Mouse (Mus musculus): ENCODE data around the gene Atp6ap2. TPM values are rescaled to one million over a fixed set of nuclear protein-coding genes. Genes with fewer than 3 reads are reported as not detected.

Gene Atp6ap2
- 100 and 109 TPM in 2 replicates for polyA plus RNA-seq (2014; fragmentation: Nextera tagmentation; extraction: Ambion mirVana)

DNA sequence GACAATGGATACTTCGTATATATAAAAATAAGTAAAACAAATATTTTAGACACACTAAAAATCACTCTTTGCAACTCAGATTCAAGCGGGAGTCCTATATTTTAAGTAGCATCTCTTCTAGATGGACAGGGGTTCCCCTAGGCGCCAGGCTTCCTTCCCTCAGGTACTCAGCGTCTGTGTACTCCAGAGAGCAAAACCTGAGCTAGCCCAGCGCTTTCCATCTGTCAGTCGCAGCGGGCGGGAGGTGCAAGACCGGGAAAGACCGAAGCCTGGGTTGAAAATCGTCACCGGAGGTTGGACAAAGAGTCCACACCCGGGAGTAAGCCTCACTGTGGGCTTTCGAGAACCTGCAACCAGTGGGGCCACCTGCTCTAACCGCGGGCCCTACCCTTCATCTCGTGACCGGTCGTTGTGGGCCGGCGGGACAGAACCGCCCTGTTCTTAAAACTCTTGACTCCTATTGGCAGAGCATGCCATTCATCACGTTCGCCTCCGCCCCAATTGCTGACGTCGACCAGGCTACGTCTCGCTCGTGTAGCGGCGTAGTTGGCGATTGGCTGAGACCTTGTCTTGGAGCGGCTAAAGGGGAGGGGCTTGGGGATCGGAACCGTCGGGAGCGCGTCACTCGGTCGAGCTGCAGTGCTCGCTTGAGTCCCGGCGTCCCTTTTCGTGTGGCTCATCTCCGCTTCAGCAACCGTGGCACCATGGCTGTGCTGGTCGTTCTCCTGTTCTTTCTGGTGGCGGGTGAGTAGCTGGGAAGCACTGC is at the start of gene Atp6ap2:
Gene Atp6ap2, plus strand, starts transcription at position 610 of the 766 bp plus-strand sequence.
- no peaks in the 10 kb centered on the region for H3K27me3 ChIP-seq (ENCODE audit: control insufficient read depth, insufficient read depth, low read length)
- H3K4me1 ChIP-seq (replicated peaks; ENCODE audit: control insufficient read depth, insufficient read depth, low read length), result no peaks in the 10 kb centered on the region
- H3K27ac ChIP-seq (ENCODE audit: low read depth, low read length), result peak within 1 kb of the TSS; percentile 70
- peak within 1 kb of the TSS; percentile 77 for H3K9ac ChIP-seq (ENCODE audit: low read depth, low read length)
- DNase-seq (ENCODE audit: low spot score) (peak; percentile 90), ATAC-seq (ENCODE audit: low FRiP score) (peak; percentile 100)
- H3K9me3 ChIP-seq (ENCODE audit: control insufficient read depth, low read length), result no peaks in the 10 kb centered on the region
- WGBS, result 17% methylated on average over 48 of the region's 49 CpGs
- H3K36me3 ChIP-seq (ENCODE audit: control insufficient read depth, insufficient read depth, low read length), result no peaks in the 10 kb centered on the region
- H3K4me2 ChIP-seq (replicated peaks; ENCODE audit: low read depth, low read length), result peak within 1 kb of the TSS; percentile 42
- H3K4me3 ChIP-seq (ENCODE audit: low read depth, low read length), result peak within 1 kb of the TSS; percentile 68

DNA sequence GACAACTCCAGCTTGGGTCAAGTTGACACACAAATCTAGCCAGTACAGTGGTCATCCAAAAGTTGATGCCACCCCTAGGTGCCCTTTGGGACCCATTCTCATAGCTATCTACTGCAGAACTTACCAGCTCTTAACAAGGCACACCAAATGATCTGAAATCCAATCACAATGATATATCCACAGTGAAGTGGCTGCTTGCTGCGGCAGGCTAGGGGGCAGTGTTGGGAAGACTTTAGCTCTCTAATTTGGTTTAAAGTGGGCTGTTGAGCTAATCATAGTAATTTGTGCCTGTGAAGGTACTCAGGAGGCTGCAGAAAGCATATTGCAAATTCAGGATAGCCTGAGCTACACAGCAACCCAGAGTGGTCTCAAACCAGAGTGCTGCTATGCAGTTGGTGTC is 43.2 kb upstream of the Atp6ap2 start:
- no peak for DNase-seq (ENCODE audit: low spot score)
- Histone ChIP-seq H3K9me3 (ENCODE audit: control insufficient read depth, low read length) (no peaks in the 10 kb centered on the region), H3K4me2 (replicated peaks; ENCODE audit: low read depth, low read length) (no peak overlapping the region), H3K9ac (ENCODE audit: low read depth, low read length) (no peak overlapping the region), H3K4me1 (replicated peaks; ENCODE audit: control insufficient read depth, insufficient read depth, low read length) (no peaks in the 10 kb centered on the region), H3K27ac (ENCODE audit: low read depth, low read length) (no peak overlapping the region), H3K36me3 (ENCODE audit: control insufficient read depth, insufficient read depth, low read length) (no peaks in the 10 kb centered on the region), H3K27me3 (ENCODE audit: control insufficient read depth, insufficient read depth, low read length) (no peaks in the 10 kb centered on the region), H3K4me3 (ENCODE audit: low read depth, low read length) (no peak overlapping the region)
- 75% methylated on average over 1 of the region's 1 CpGs for whole genome bisulfite sequencing
- ATAC-seq (ENCODE audit: low FRiP score), result no peak

DNA sequence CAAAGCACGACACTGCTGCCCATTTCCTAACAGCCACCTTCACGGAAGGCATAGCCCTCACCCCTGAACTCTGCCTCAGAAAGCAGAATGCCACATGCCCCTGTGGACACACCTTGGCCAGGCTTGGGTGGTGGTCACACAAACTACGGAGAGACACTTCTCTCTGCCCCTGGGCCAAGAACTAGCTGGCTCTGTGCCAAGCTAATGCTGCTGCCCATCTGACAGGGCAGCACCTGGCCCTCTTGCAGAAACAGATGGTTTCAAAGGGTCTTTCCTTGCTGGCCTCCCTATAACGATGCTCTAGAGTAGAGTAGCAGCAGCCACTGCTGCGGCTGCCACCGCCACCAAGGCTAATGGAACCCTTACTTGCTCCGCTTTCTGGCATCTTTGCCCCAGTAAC is 30.5 kb upstream of the Atp6ap2 start:
- Histone ChIP-seq H3K27ac (ENCODE audit: low read depth, low read length) (no peak overlapping the region), H3K27me3 (ENCODE audit: control insufficient read depth, insufficient read depth, low read length) (no peaks in the 10 kb centered on the region), H3K4me1 (replicated peaks; ENCODE audit: control insufficient read depth, insufficient read depth, low read length) (no peaks in the 10 kb centered on the region), H3K36me3 (ENCODE audit: control insufficient read depth, insufficient read depth, low read length) (no peaks in the 10 kb centered on the region), H3K9me3 (ENCODE audit: control insufficient read depth, low read length) (no peaks in the 10 kb centered on the region), H3K4me2 (replicated peaks; ENCODE audit: low read depth, low read length) (no peak overlapping the region), H3K9ac (ENCODE audit: low read depth, low read length) (no peak overlapping the region), H3K4me3 (ENCODE audit: low read depth, low read length) (no peak overlapping the region)
- ATAC-seq (ENCODE audit: low FRiP score) (no peak), DNase-seq (ENCODE audit: low spot score) (no peak)
- WGBS, result 87% methylated on average over 7 of the region's 7 CpGs

DNA sequence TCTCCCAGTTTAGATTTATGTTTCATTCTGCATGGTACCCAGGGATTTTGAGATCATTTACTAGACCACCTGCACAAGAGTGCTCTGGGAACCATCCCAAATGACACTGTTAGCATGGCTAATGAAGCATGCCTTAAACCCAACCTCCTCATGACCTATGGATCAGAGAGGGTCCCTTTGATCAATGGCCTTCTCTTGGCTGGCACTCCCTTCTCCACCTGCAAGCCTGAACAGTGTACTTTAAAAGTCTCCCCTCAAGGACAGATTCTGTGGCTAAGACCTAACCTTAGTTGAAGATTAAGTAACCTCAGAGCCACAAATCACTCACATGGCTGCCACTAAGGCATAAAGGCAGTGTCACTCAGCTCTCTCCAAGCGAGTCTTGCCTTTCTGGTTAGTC is 16.2 kb upstream of the Atp6ap2 start:
- Histone ChIP-seq H3K4me1 (replicated peaks; ENCODE audit: control insufficient read depth, insufficient read depth, low read length) (no peaks in the 10 kb centered on the region), H3K9ac (ENCODE audit: low read depth, low read length) (no peak overlapping the region), H3K36me3 (ENCODE audit: control insufficient read depth, insufficient read depth, low read length) (no peaks in the 10 kb centered on the region), H3K4me3 (ENCODE audit: low read depth, low read length) (no peak overlapping the region), H3K9me3 (ENCODE audit: control insufficient read depth, low read length) (no peaks in the 10 kb centered on the region), H3K27me3 (ENCODE audit: control insufficient read depth, insufficient read depth, low read length) (no peaks in the 10 kb centered on the region), H3K27ac (ENCODE audit: low read depth, low read length) (no peak overlapping the region), H3K4me2 (replicated peaks; ENCODE audit: low read depth, low read length) (no peak overlapping the region)
- DNase-seq (ENCODE audit: low spot score) (no peak), ATAC-seq (ENCODE audit: low FRiP score) (no peak)
- 81% methylated on average over 1 of the region's 1 CpGs for WGBS

DNA sequence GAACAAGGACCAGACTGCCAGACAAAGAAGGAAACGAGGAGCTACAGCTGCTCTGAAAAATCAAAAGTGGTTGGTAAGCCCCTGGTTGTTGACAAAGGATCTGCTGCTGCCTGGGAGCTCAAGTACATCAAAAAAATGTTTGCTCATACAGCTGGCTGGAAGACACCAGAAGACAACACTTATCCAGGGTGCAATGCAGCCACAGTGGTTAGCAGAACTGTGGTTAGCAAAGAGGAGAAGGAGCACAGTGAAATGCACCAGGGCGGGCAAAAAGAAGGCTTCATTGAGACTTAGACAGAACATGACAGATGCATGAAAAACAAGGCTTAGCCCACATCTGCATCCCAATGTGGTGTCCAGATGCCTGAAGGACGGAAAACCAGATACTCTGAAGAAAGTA is 9.7 kb upstream of the Atp6ap2 start:
- Histone ChIP-seq H3K36me3 (ENCODE audit: control insufficient read depth, insufficient read depth, low read length) (no peaks in the 10 kb centered on the region), H3K9me3 (ENCODE audit: control insufficient read depth, low read length) (no peaks in the 10 kb centered on the region), H3K4me2 (replicated peaks; ENCODE audit: low read depth, low read length) (no peak overlapping the region), H3K27ac (ENCODE audit: low read depth, low read length) (no peak overlapping the region), H3K27me3 (ENCODE audit: control insufficient read depth, insufficient read depth, low read length) (no peaks in the 10 kb centered on the region), H3K9ac (ENCODE audit: low read depth, low read length) (no peak overlapping the region), H3K4me1 (replicated peaks; ENCODE audit: control insufficient read depth, insufficient read depth, low read length) (no peaks in the 10 kb centered on the region), H3K4me3 (ENCODE audit: low read depth, low read length) (no peak overlapping the region)
- ATAC-seq (ENCODE audit: low FRiP score) (no peak), DNase-seq (ENCODE audit: low spot score) (no peak)
- 54% methylated on average over 3 of the region's 3 CpGs for WGBS

DNA sequence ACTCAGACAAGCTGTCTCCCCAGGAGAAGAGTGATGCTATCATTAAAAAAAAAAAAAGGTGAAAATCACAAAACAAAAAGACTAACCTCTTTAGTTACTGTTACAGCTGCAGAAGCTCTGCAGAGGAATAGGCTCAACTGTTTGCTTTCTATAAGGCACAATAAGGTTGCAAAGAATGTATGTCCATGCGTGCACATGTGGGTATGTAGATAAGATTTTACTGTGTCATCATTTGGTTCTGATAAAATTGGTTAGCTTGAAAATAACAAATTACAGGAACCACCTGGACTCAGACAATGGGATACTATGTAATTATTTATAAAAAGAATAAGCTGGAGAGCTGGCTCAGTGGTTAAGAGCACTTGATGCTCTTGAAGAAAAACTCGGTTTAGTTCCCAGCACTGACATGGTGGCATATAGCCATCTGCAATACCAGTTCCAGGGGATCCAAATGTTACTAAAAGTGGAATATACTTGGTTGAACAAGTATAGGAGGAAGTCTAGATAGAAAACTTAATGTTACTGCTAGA is 9.2 kb upstream of the Atp6ap2 start:
- WGBS, result 76% methylated on average over 2 of the region's 2 CpGs
- no peak overlapping the region for H3K4me3 ChIP-seq (ENCODE audit: low read depth, low read length)
- H3K4me1 ChIP-seq (replicated peaks; ENCODE audit: control insufficient read depth, insufficient read depth, low read length), result no peaks in the 10 kb centered on the region
- no peak overlapping the region for H3K27ac ChIP-seq (ENCODE audit: low read depth, low read length)
- H3K9me3 ChIP-seq (ENCODE audit: control insufficient read depth, low read length), result no peaks in the 10 kb centered on the region
- DNase-seq (ENCODE audit: low spot score), result no peak
- H3K4me2 ChIP-seq (replicated peaks; ENCODE audit: low read depth, low read length), result no peak overlapping the region
- no peak overlapping the region for H3K9ac ChIP-seq (ENCODE audit: low read depth, low read length)
- no peaks in the 10 kb centered on the region for H3K27me3 ChIP-seq (ENCODE audit: control insufficient read depth, insufficient read depth, low read length)
- no peak for ATAC-seq (ENCODE audit: low FRiP score)
- H3K36me3 ChIP-seq (ENCODE audit: control insufficient read depth, insufficient read depth, low read length), result no peaks in the 10 kb centered on the region

DNA sequence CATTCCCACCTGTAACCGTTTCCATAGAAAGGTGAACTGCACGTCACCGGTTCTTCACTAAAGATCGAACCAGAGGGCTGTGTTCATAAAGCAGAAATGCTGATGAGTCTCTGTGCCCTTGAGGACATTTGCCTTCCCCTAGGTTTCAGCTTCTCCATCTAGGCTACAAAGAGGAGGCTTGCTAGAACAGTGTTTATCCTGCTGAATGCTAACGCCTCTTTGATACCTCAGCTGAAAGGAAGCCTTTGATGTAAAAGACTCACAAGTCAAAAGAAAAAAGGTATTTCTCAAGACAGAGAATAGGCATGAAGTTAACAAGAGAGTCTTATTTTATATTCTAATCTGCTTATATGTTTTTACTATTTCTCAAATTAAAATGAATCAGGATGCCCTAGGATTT is 4.3 kb upstream of the Atp6ap2 start:
- no peaks in the 10 kb centered on the region for H3K36me3 ChIP-seq (ENCODE audit: control insufficient read depth, insufficient read depth, low read length)
- H3K4me1 ChIP-seq (replicated peaks; ENCODE audit: control insufficient read depth, insufficient read depth, low read length), result no peaks in the 10 kb centered on the region
- 85% methylated on average over 5 of the region's 5 CpGs for WGBS
- DNase-seq (ENCODE audit: low spot score) (no peak), ATAC-seq (ENCODE audit: low FRiP score) (no peak)
- H3K9me3 ChIP-seq (ENCODE audit: control insufficient read depth, low read length), result no peaks in the 10 kb centered on the region
- H3K27ac ChIP-seq (ENCODE audit: low read depth, low read length), result no peak overlapping the region
- H3K4me2 ChIP-seq (replicated peaks; ENCODE audit: low read depth, low read length), result no peak overlapping the region
- no peak overlapping the region for H3K9ac ChIP-seq (ENCODE audit: low read depth, low read length)
- no peaks in the 10 kb centered on the region for H3K27me3 ChIP-seq (ENCODE audit: control insufficient read depth, insufficient read depth, low read length)
- no peak overlapping the region for H3K4me3 ChIP-seq (ENCODE audit: low read depth, low read length)

DNA sequence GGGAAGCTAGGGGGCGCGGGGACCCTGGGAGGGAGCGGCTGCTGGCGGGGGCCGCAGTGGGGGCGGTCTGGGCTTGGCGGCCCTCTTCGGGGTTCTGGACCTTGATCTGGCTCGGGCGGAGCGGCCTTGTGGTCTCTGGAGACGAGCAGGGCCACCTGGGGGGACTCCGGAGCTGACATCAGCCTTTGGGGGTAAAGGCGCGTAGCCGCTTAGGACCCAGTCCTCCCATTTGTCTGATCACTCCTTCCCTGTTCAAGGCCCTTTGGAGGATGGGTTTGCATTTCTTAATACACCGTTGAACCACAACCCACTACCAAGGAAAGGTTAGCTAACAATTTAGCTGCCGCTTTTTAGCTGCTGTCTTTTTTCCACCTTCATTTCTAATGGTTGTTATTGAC is 356 bp downstream of the Atp6ap2 start:
- WGBS, result 14% methylated on average over 16 of the region's 18 CpGs
- ATAC-seq (ENCODE audit: low FRiP score), result peak; percentile 73
- Histone ChIP-seq H3K4me3 (ENCODE audit: low read depth, low read length) (peak overlapping the region; percentile 68), H3K9me3 (ENCODE audit: control insufficient read depth, low read length) (no peaks in the 10 kb centered on the region), H3K27ac (ENCODE audit: low read depth, low read length) (peak overlapping the region; percentile 70), H3K4me1 (replicated peaks; ENCODE audit: control insufficient read depth, insufficient read depth, low read length) (no peaks in the 10 kb centered on the region), H3K9ac (ENCODE audit: low read depth, low read length) (peak overlapping the region; percentile 77), H3K27me3 (ENCODE audit: control insufficient read depth, insufficient read depth, low read length) (no peaks in the 10 kb centered on the region), H3K4me2 (replicated peaks; ENCODE audit: low read depth, low read length) (peak overlapping the region; percentile 42), H3K36me3 (ENCODE audit: control insufficient read depth, insufficient read depth, low read length) (no peaks in the 10 kb centered on the region)
- no peak for DNase-seq (ENCODE audit: low spot score)

DNA sequence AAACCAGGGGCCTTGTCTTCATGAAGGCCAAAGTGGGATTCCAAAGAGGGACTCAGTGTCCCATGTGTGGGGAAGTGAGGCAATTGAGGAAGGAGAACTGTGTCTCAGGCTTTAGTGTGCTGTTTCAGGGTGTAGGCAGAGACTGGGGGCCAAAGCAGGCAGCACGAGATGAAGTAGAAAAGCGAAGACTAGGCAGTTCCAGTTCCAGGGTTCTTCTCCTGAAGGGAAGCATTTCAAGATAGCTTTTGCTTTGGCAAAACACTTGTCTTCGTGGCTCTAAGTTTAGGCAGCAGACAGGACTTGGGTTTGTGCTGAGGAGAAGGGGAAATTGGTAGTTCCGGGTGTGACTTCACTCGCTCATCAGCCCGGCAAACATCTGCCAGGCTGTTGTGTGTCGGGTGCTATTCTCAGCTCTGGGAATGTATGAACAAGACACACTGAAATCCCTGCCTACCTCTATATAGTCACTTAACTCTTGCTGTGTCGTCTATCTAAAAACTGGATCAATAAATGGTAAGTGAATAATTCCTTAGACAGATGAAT is 3.9 kb downstream of the Atp6ap2 start:
- H3K9me3 ChIP-seq (ENCODE audit: control insufficient read depth, low read length), result no peaks in the 10 kb centered on the region
- no peaks in the 10 kb centered on the region for H3K4me1 ChIP-seq (replicated peaks; ENCODE audit: control insufficient read depth, insufficient read depth, low read length)
- 87% methylated on average over 8 of the region's 8 CpGs for WGBS
- H3K27ac ChIP-seq (ENCODE audit: low read depth, low read length), result no peak overlapping the region
- H3K4me2 ChIP-seq (replicated peaks; ENCODE audit: low read depth, low read length), result no peak overlapping the region
- no peak overlapping the region for H3K4me3 ChIP-seq (ENCODE audit: low read depth, low read length)
- H3K36me3 ChIP-seq (ENCODE audit: control insufficient read depth, insufficient read depth, low read length), result no peaks in the 10 kb centered on the region
- no peaks in the 10 kb centered on the region for H3K27me3 ChIP-seq (ENCODE audit: control insufficient read depth, insufficient read depth, low read length)
- DNase-seq (ENCODE audit: low spot score), result no peak
- ATAC-seq (ENCODE audit: low FRiP score), result no peak
- H3K9ac ChIP-seq (ENCODE audit: low read depth, low read length), result no peak overlapping the region
